Mouse (Mus musculus) retina, postnatal 1 day (tissue): ENCODE measurements around the gene Copz2.
"Not testable (repeated sequence)": the region's sequence is repeated elsewhere in the genome, so short reads cannot be mapped to it uniquely, and the experiment has no call there.

Source experiments
- DNase-seq: peaks from one replicate; pipeline ENCODE4 v3.0.0-alpha.2; 2012

Gene Copz2

DNA sequence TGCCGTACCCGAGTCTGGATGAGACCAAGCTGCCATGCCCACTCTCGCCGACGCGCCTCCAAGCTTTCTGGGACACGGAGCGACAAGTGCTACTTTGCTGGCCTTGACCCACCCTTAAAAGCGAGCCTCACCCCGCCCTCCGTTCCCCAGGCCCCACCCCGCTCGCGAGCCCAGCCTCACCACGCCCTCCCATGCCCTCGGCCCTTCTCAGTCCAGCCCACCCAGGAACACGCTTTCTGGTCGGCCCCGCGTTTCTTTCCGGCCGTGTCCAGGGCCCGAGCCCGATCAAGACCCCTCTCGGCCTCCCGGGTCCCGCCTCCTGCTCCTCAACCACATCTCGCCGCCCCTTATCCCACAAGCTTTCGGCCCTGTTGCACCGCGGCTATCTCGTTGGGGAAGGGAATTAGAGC lies 20.3 kb upstream of the Copz2 start:
- peak; percentile 89 for DNase-seq

DNA sequence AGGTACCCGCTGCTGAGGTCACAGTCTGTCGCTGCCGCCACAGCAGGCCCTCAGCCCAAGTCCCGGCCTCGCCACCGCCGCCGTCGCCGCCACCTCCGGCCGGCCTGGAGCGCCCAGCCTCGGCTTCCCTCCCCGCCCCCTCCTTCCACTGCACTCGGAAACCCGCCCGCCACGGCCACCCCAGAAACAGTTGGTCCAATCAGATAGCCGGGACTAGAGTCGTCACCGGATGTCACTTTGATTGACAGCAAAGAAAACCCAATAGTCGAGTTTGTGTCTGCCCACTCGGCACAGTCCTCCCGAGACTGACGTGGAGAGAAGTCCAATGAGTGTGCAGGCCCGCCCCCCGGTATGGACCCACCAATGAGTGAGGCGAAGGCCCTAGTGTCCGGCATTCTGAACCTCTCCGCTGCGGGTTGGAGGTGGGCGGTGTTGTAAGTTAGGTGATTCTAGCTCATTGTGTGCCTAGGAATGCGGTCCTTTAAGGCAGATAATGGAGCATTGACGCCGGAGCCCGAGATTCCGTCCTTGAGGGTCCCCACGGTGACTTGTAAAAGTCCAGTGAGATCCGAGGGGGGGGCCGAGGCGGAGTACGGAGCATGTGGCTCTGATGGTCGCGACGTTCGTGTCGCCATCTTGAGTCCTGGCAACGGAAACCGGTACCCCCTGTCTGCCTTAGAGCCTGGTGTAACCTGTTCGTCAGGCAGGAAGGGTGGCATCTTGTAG lies 19.7 kb upstream of the Copz2 start, which contains the start of gene Nfe2l1:
TSS of gene Nfe2l1 (minus strand) at position 156 of the 726 bp plus-strand sequence.
- DNase-seq = peak; percentile 100

DNA sequence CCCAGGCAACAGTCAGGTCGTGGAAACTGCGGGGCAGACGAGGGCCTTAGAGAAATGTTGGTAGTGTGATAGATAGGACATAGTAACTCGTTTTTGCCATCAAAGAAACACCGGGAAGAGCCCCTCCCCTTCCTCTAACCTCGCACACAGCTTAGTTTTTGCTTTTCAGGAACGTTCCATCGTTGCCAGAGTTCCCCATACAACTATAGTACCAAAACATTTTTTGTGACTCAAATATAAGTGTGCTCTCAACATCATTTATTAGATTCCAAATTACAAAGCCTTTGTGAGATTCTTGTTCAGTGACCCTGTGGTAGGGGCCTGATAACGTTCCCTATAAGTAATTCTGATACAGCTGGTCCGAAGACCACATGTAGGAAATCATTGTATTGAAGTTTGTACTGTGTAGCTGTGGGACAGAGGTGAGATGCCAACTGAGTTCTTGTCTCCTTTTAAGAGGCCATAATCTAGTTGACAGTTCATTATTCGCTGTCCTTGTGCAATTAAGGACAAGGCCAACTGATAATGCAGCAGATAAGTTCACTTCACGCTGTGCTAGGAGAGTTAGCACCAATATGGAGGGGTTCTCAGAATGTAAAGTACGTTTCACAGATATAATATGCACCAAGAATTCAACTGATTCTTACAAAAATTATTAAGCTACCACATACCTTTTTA lies 19.0 kb upstream of the Copz2 start:
- DNase-seq = no peak

DNA sequence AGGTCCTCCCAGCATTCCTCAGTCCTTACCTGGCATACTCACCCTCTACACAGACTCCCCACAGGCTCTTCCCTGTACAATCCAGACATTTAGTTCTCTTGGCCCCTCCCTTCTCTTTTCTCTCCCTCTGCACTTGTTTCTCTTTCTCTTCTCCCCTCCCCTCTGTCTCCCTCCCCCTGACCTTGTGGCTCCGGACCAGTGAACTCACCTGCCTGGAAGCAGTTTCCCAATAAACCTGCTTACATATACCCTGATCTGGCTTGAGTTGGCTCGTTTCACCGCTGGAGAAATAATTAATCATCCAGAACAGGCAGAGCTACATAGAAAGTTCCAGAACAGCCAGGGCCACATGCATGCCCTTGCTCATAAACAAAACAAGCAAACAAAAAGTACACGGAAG lies 18.2 kb upstream of the Copz2 start:
- DNase-seq = no peak

DNA sequence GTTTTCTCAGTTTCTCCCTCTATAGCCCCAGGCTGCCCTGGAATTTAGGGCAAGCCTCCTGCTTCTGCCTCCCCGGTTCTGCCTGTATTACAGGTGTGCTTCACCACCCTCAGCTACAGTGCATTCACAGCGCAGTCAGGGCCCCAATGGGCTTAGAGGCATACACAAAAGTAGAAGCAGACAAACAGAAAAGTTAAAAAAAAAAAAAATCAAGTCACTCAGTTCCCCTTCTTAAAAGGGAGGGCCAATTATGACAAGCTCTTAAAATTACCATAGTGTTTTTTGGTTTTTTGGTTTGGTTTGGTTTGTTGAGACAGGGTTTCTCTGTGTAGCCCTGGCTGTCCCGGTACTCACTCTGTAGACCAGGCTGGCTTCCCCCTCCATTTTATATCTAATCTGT lies 17.1 kb upstream of the Copz2 start:
- no peak for DNase-seq

DNA sequence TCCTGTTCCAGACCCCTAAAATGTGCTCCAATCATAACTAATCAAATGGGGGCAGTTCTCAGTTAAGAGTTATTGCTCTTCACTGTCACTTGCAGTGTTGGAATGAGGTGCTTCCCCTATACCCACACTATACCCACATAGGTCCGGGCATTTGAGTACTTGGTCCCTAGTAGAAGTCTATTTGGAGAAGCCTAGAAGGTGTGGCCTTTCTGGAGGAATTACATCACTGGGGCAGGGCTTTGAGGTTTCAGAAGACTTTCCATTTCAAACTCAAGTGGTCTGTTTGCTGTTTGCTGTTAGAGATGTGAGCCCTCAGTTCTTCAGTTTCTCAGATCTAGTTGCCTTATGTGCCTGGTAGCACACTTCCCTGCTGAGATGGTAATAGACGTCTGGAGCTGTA lies 16.7 kb upstream of the Copz2 start:
- no peak for DNase-seq

DNA sequence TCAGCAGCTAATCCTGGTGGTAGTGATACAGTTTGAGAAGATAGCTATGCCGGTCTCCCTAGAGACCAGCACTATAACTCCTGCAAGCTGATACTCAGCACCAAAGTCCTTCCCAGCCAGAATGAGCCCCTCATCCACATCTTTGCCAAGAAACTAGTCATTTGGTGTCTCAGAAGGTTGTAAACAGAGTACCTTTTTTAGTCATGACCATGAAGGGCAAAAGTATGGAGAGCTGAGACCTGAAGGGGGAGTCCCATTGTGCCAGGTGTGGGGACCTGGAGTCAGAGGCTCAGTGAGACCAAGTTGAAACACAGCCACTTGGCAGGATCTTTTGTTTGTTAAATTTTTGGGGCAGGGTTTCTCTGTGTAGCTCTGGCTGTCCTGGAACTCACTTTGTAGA lies 15.5 kb upstream of the Copz2 start:
- DNase-seq = no peak

DNA sequence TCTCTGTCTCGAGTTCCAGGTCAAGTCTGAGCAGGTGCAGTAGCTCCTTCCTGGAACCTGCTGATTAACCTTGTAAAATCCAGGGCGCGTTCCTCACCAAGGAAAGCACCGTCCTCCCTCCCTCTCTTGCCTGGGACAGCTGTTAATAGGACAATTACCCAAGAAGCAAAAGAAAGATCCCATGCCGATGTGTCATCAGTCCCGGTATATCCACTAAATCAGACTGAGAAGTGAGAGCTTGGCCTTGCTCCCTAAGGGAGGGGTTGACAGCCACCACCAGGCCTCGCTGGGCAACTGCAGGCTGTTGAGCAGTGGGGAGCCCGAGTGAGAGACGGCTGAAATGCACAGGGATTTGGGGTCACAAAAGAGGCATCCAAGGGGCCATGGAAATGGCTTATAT lies 12.4 kb upstream of the Copz2 start:
- peak; percentile 39 for DNase-seq

DNA sequence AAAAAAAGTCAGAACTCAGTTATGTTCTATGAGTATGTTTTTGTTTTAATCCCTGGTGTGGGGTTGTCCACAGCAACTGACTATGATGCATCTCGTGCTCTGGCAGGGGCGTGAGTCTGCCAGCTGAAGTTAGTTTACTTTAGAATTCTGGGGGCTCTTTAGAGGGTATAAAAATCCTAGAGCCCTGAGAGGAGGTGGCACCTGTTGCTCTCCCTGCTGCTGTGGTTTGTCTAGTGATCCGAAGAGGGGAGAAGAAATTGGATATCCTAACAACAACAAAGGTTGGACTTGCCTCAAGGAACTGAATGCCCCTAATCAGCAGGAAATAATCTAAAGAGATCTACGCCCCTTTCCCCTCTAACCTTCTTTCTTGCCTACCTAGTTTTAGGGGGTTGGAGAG lies 11.3 kb upstream of the Copz2 start:
- DNase-seq = no peak

DNA sequence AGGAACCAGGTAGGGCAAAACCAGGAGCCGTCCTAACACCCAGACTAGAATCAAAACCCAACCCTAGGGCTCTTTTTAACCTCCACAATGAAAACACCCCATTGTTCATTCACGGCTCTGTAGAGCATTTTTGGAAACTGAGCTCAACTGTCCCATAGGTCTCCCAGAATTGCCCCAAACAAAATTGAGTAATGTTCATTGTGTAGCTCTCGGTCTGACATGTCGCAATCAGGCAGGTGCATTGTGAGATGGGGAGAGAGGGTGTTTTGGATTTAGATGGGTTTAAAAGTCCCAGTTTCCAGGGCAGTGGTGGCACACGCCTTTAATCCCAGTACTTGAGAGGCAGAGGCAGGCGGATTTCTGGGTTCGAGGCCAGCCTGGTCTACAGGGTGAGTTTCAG lies 10.2 kb upstream of the Copz2 start:
- no peak for DNase-seq

DNA sequence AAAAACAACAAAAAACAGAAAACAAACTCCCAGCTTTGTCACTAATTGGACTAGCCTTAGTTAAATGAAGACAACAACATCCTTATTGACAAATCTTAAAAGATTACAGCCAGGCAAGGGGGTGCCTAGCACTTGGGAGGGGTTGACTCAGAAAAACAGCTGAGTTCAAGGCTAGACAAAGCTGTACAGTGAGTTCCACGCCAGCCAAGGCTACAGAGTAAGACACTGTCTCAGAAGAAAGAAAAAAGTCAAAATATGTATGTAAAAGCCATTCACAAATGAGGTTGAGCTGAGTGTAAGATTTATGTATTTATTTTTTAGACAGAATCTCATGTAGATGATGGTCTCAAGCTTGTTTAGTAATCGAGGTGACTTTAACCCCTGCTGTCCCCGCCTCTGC lies 9.8 kb upstream of the Copz2 start:
- DNase-seq = no peak

DNA sequence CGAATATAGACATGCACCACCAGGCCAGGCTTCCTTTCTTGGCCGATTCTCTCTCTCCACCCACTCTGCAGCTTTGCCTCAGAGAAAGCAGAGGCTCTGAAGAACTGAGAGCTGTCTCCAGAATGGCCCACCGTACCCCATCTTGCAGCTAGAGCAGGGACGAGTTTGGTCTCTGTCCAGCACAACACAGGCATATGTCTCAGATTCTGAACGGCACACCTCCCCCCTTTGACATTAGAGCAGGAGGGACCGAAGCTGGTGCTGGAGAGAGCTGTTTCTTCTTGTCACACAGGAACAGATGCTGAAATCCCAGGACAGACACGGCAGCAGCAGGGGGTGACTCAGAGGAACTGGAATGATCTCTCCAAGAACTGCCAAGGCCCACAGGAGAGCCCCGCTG lies 9.4 kb upstream of the Copz2 start:
- no peak for DNase-seq

DNA sequence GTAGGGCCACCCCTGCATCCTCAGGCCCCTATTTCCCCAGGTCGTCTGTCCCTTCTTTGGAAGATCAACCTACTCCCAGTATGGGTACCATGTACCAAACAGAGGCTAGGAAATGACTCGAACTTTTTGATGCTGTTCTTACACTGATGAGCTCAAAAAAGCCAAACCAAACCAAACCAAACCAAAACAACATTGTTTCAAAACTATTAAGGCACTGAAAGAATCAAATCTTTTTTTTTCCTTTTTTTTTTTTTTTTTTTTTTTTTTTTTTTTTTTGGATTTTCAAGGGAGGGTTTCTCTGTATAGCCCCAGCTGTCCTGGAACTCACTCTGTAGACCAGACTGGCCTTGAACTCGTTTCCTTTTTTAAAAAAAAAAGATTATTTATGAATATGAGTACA lies 6.0 kb upstream of the Copz2 start:
- DNase-seq = no peak

DNA sequence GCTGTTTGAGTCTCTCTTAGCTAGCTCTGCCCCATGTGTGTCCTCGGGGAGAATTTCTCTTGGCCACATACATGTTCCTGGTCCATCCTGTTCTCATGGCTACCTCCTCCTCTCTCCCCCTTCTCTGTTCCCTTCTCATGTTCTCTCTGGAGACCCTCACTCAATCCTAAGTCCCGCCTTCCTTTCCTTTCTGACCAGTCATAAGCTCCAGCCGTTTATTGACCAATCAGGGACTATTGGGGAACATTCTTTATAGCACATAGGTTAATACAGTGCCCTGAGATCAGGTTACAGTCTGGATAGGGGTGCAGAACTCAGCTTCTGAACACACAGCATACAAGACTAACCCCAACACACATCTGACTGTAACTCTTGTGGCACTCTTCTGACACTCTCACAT lies 2.4 kb upstream of the Copz2 start:
- DNase-seq = no peak

DNA sequence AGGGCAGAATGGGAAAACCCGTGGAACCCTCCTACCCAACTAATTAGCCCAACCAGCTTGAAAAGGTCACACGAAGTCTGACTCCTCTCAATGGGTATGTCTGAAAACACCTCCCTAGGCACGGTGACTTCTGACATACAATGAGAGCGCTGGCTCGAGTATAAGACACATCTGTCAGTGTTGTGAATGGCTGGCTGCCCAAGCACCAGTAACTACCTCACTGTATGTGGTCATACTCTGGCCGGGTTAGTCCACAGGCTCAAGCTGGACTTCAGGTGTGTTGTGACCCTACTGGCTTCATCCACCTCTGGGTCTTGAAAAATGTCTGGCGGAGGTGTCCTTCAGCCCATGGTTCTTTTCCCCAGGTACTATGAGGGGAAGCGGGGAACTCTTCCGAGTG lies 976 bp upstream of the Copz2 start:
- DNase-seq = no peak

DNA sequence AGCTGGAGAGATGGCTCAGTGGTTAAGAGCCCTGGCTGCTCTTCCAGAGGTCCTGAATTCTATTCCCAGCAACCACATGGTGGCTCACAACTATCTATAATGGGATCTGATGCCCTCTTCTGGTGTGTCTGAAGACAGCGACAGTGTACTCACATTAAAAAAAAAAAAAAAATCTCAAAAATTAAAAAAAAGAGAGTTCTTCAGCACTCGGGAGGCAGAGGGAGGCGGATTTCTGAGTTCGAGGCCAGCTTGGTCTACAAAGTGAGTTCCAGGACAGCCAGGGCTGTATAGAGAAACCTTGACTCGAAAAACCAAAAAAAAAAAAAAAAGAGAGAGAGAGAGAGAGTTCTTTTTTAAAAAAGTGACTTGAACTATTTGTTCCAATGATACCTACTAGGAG lies 525 bp upstream of the Copz2 start:
- not testable (repeated sequence) for DNase-seq

DNA sequence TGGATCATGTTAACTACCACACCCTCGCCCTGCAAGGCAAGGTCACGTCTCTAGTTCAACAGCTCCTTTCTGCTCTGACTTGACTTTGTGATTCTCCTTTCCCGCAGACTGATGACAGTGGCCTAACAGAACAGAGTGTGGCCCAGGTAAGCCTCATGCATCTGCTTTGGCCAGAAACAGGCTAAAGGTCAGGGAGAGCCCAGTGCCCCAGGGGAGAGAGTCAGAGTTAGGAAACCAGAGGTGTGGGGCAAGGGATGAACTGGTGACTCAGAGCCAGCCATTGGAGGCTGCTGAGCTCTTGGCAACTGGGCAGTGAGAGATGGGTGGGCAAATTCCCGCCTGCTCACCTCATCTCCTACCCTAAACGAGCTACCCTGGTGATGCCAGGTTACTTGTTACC lies 7.8 kb downstream of the Copz2 start:
- DNase-seq = no peak

DNA sequence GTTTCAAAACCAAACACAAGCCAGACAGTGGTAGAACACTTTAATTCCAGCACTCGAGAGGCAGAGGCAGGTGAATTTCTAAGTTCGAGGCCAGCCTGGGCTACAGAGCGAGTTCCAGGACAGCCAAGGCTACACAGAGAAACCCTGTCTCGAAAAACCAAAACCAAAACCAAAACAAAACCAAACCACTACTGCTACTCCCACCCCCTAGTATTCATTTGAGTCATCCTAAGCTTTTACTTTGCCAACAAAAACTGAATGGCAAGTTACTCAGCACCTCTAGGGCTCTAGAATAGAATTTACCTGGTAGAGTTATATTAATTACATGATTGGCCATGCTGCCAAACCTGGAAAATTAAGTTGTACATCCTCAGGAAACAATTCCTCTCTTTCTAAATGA lies 10.0 kb downstream of the Copz2 start:
- no peak for DNase-seq

DNA sequence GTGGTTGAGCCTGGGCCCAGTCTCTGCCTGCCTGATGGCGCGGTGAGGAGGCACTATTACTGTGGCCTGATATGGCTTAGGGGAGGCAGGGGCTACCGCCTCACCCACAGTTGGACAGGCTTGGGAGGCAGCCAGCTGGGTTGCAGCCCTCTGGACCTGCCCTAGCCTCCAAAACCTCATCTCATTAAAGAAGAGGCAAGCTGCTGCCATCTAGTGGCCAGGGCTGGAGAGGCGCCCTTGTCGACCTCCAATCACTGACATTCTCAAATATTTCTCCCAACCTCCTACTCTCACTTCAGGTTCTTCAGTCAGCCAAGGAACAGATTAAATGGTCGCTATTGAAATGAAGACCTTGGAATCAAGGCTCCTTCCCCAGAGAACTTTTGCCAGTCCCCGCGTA lies 10.9 kb downstream of the Copz2 start:
- peak; percentile 89 for DNase-seq

DNA sequence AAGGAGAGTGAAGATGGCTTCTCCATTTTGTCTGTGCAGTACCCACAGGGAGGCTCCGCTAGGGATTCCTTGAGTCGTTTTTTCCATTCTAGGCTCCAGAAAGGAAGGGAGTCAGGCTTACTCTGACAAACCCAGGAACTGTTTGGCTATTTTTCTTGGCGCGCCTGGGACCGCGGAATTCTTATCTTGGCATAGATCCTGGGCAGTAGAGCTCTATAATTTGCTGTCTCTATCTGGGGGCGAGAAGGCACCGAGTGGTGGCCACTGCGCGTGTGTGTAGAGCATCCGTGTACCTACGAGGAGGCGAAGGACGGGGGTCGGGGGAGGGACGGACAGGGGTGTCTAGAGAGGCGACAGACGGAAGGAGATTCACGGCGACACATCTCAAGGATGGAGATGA lies 11.8 kb downstream of the Copz2 start:
- no peak for DNase-seq

DNA sequence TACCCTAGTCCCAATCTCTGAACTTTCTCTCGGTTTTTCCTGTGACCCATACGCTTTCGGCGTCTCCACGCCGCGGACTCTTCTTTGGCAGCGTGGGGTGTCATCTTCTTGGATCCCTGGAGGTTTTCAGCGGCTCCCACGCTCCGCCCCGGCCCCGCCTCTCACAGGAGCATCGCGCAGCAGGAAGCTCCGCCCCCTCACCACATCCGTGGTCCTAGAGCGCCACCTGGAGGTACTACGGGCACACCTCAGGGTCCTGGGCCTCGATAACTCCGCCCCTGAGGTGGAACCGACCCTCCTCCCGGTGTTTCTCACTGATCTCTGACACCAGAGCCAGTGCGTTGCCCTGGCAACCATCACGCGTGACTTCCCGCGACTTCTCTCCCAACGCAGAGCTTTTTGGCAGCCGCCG lies 12.2 kb downstream of the Copz2 start:
- peak; percentile 96 for DNase-seq

DNA sequence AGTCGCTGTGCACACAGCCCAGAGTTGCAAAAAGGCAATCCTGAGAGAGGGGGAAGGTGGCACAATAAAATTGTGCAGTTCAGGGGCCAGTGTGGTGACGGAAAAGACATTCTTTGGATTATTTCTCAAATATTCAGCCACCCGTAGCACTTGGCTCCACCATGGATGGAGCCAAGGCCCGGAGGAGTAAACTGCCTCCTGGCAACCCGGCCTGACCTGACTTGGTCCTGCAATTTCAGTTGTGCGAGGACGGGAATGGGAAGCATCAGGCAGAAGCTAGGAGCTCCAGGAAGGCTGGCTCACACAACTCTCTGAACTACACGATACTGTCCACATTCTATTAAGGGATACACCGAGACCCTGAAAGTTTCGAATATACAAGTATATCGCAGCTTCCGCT lies 12.9 kb downstream of the Copz2 start:
- no peak for DNase-seq

DNA sequence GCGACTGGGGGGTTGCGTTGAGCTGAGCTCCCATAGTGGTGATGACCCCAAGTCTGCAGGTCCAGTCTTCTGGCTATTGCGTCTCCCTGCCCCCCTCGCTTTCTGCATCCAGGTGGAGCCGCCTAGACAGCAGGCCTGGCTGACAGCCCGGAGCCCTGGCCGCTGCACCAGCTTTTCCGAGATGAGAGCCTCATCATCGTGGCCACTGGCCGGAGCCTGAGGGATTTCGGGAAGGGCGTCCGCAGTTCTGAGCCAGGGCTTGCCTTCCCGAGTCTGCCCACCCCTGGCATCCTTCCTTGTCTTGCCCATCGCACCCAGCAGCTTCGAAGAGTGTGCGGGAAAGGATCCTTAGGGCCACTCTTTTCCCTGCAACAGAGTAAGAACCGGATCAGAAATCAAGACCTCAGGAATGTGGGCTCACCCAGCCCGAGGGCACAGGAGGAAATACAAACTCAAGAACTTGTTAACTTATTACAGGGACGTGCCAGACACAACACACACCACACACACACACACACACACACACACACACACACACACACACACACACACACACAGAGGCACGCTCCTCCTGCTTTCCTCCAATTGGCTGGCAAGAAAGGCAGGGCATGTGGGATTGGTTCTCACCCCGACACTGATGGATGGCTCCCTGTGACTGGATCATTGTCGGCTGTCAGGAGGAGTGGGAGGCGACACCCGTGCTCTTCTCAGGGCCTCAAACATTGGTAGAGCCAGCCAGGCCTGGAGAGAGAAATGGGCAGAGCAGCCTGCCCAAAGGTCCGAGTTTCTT lies 13.7 kb downstream of the Copz2 start:
- peak; percentile 87 for DNase-seq

DNA sequence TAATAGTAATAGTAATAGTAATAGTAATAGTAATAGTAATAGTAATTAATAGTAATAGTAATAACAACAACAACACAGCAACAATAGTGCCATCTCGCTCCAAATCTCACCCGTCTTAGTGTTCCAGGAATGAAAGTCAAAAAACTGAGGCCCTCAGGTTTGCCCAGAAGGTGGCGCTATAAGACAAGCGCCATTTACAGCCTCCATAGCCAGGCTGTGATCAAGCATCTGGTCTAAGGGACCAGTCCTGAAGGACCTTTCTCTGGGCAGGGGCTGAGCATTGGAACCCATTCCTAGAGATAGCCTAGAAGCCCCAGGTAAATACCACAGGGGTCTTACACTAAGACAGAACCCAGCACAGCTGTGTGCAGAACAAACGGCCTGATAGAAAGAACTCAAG lies 17.5 kb downstream of the Copz2 start:
- DNase-seq = peak; percentile 89
